Mouse (Mus musculus) c-Kit-positive CD71-negative TER-119-negative erythroid progenitor cells, embryonic 14.5 days (primary cell): ENCODE data around the gene Sept4.

Experiments used
- DNase-seq: peaks from one replicate; pipeline ENCODE4 v3.0.0-alpha.2; 2013; ENCODE audit warnings: low read depth

Sept4 gene

GRCm38 (mm10) chr11:87599395-87600089 is 30.8 kb downstream of the Sept4 start:
- no peak for DNase-seq

- DNase-seq: no peak
Observed at GRCm38 (mm10) chr11:87600322-87600853, 31.7 kb downstream of the Sept4 start.

DNA sequence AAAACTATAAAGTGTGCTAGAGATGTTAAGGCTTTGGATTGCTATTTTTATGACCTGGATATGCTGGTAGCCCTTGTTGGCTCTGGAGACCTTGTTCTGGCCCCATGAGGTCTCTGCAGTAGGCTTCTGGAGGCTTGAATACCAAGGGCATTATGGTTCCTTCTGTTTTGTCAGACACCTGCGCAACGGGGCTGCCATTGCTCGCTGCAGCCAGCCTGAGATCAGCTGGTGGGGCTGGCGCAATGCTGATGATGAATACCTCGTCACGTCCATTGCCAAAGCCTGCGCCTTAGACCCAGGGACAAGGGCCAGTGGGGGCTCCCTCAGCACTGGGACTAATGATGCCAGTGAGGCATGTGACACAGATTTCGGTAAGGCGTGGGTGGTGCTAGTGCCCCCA is 33.5 kb downstream of the Sept4 start:
- no peak for DNase-seq

DNA sequence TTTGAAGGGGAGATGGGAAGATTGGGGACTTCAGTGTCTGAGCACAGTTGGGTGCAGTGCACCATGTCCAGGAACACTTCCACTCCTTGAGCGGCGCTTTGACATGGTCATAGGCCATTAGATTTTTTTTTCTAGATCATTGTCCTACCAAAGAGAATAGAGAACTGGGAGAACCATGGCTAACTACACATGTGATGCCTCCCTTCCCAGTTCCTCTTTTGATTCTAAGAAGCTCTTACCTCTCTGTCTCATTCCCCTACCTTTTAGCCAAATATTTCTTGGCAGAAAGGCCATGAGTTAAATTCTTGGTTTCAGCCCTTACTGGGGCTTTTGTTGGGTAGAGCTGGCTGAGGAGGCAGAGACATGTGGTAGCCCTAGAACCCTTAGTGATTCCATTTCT is 34.9 kb downstream of the Sept4 start:
- DNase-seq: no peak

- no peak for DNase-seq
Observed at GRCm38 (mm10) chr11:87609264-87609663, 40.6 kb downstream of the Sept4 start.

DNA sequence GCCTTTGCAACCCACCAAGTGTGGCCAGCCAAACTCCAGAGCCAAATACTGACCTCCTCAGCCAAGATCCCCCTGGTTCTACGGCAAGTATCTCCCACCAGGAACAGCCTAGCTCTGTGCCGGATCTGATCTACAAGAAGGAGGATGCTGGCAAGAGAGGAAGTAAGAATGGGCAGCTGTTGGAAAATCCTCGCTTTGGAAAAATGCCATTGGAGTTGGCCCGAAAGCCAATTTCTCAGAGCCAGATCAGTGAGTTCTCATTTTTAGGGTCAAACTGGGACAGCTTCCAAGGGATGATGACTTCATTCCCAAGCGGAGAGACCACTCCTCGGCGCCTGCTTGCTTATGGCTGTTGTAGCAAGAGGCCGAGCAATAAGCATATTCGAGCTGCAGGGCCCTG is 42.8 kb downstream of the Sept4 start:
- DNase-seq: no peak

DNA sequence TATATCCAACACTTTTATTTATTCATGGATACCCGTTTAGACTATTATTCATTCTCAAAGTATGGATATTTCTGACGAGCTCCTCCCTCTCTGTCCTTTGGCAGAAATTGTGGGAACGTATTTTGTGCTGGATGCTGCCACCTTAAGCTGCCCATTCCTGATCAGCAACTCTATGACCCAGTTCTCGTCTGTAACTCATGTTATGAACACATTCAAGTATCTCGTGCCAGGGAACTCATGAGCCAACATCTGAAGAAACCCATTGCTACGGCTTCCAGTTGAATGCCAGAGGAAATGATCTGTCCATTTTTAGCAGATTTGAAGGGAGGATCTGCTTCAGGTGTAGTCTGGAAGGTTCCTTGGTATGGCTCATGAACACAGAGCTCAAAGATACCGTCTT is 45.3 kb downstream of the Sept4 start:
- no peak for DNase-seq

DNA sequence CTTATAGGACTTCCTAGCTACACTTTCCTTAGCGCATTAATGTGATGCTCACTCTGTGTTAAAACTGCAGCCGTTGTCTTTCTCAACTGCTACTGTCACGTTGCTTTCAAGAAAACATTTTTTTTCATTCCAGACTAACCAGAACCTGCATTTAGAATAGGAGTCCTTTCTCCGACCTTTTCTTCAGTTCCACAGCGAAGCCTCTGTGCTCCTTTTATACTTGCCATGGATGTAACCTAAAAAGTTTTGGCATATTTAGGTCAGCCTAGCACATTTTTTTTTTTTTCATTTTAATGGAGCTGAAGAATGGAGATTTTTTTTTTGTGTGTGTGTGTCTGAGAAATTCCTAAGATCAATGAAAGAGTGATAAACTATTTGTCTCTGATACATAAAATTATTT is 46.8 kb downstream of the Sept4 start:
- no peak for DNase-seq

- no peak for DNase-seq
Observed at GRCm38 (mm10) chr11:87615952-87616351, 47.2 kb downstream of the Sept4 start.

GRCm38 (mm10) chr11:87616790-87617474 is 48.2 kb downstream of the Sept4 start, which contains the start of gene Hsf5:
TSS of gene Hsf5 (plus strand) at chr11:87617164.
- DNase-seq: no peak

DNA sequence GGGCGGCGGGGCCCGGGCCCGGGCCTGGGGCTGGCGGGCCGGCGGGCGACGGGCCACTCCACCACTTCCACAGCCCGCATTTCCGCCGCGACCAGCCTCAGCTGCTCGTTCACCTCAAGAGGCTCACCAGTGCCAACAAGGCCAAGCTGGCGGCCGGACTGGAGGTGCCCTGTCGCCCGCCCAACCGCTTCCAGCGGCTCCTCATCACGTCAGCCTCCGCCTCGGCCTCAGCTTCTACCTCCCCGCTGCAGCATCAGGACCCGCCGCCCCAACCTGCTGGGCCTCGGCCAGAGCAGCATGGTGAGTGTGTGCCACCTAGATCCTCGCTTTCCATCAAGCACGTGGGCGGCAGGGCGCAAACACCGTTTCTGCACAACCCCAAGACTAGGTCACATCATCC is 48.9 kb downstream of the Sept4 start:
- DNase-seq: no peak

- no peak for DNase-seq
Observed at GRCm38 (mm10) chr11:87623160-87623559, 54.5 kb downstream of the Sept4 start.

DNA sequence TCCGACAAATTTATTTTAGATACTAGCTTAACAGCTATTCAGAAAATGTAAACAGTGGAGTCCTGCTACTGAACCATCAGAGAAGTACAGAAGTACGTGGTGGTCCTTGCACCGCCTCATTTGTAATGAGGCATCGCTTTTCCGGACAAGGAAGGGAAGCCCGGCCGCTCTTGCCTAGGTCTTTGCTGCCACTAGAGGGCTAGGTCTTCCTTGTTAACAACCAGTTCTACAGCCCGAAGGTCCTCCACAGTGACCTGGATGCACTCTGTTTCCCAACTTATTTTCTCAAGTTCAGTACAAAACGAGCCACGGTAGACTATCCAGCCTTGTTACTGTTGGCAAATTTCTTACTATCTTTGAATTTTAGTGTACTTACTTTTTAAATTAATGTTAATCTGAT is 61.2 kb downstream of the Sept4 start:
- DNase-seq: peak; percentile 53

- no peak for DNase-seq
Observed at GRCm38 (mm10) chr11:87638793-87639192, 70.1 kb downstream of the Sept4 start.

- DNase-seq: peak; percentile 53
Observed at GRCm38 (mm10) chr11:87639206-87639605, 70.5 kb downstream of the Sept4 start.
